ENCODE assay signal across 22 mouse cellular contexts in the genomic region with DNA sequence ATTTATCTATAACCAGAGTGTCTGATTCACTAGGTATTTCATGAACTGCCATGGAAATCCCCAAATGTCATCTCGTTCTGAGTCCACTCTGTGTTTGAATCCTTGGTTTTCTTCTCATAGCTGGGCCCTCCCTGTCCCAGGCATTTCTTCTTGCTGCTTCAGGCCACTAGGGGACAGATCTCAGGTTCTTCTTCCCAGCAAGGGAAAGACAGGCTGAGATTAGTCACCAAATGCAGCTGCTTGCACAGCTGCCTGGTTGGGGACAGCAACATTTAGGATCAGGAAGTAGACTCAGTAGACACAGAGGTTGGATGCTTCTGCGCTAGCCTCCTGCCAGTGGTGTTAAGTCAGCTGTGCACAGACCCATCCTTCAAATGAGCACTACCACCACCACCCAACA.
DNase-seq lines count a peak whose midpoint lies in the region; ATAC-seq and TF ChIP-seq lines count a peak whose summit lies in the region.
"Had no signal": no experiment of that assay in that cellular context is flagged by ENCODE, and none has a peak within 500 bp of the region (broad histone marks: within the 10 kb centered on the region; RNA-seq: fewer than 3 reads in every experiment).

No protein-coding gene starts in this region.

- H3K4me3 ChIP-seq in forebrain, postnatal 0 days (ENCODE audit: low read depth, low read length), result no peak overlapping the region
- no peak overlapping the region for H3K4me3 ChIP-seq in forebrain, embryonic 15.5 days
- no peak overlapping the region for H3K4me3 ChIP-seq in left cerebral cortex, adult 2 months
- H3K4me3 ChIP-seq in cortical plate, adult 2 months (ENCODE audit: insufficient read depth, low read length), result no peak overlapping the region
- H3K4me3 ChIP-seq: embryonic facial prominence, embryonic 13.5 days; heart, embryonic 15.5 days; limb, embryonic 12.5 days; liver, embryonic 13.5 days; megakaryocyte, embryonic 14.5 days; neural tube, embryonic 12.5 days had no signal

- H3K4me2 ChIP-seq in forebrain, postnatal 0 days (ENCODE audit: low read depth), result no peak overlapping the region
- H3K4me2 ChIP-seq in forebrain, embryonic 15.5 days (replicated peaks), result no peak overlapping the region
- H3K4me2 ChIP-seq: embryonic facial prominence, embryonic 13.5 days; limb, embryonic 12.5 days; liver, embryonic 13.5 days; neural tube, embryonic 12.5 days had no signal

- intact Hi-C loops in left cerebral cortex, adult 2 months (cut with DNase I), result no loop called here

- H3K9ac ChIP-seq in forebrain, postnatal 0 days, result no peak overlapping the region
- no peak overlapping the region for H3K9ac ChIP-seq in forebrain, embryonic 15.5 days (replicated peaks)
- H3K9ac ChIP-seq: embryonic facial prominence, embryonic 13.5 days; heart, embryonic 15.5 days; limb, embryonic 12.5 days; liver, embryonic 13.5 days; neural tube, embryonic 12.5 days had no signal

- no peaks in the 10 kb centered on the region for H3K4me1 ChIP-seq in forebrain, postnatal 0 days (ENCODE audit: insufficient read depth)
- H3K4me1 ChIP-seq in forebrain, embryonic 15.5 days, result peaks cover 18% of the 10 kb centered on the region
- H3K4me1 ChIP-seq in cortical plate, adult 2 months (ENCODE audit: control insufficient read depth, insufficient read depth, low read length), result no peaks in the 10 kb centered on the region
- H3K4me1 ChIP-seq: liver, embryonic 13.5 days; megakaryocyte, embryonic 14.5 days; neural tube, embryonic 12.5 days had no signal

- H3K9me3 ChIP-seq in forebrain, postnatal 0 days (ENCODE audit: low read length), result no peaks in the 10 kb centered on the region
- H3K9me3 ChIP-seq in forebrain, embryonic 15.5 days, result no peaks in the 10 kb centered on the region
- H3K9me3 ChIP-seq: embryonic facial prominence, embryonic 13.5 days; heart, embryonic 15.5 days; limb, embryonic 12.5 days; liver, embryonic 13.5 days; neural tube, embryonic 12.5 days had no signal

- TF ChIP-seq CTCF in forebrain, postnatal 0 days (IDR thresholded peaks at IDR 0.05; ENCODE audit: low read depth), result peak; percentile 39
- TF ChIP-seq CTCF in left cerebral cortex, adult 2 months (IDR thresholded peaks at IDR 0.05), result peak; percentile 32
- 0 out of 2 replicates have a peak, but pooled peaks have one; percentile 19 for TF ChIP-seq CTCF in cortical plate, adult 2 months (IDR thresholded peaks at IDR 0.05; ENCODE audit: extremely low read depth, insufficient read depth, low read length)

- no peak for TF ChIP-seq POLR2A in cortical plate, adult 2 months (IDR thresholded peaks at IDR 0.05; ENCODE audit: extremely low read depth, insufficient read depth, low read length)

- H3K36me3 ChIP-seq in forebrain, postnatal 0 days (ENCODE audit: insufficient read depth), result peaks cover 3% of the 10 kb centered on the region; the same call in 1 of the 2 replicates
- no peaks in the 10 kb centered on the region for H3K36me3 ChIP-seq in forebrain, embryonic 15.5 days
- H3K36me3 ChIP-seq: embryonic facial prominence, embryonic 13.5 days; heart, embryonic 15.5 days; limb, embryonic 12.5 days; liver, embryonic 13.5 days; neural tube, embryonic 12.5 days had no signal

- WGBS in forebrain, postnatal 0 days, result 90% methylated on average over 2 of the region's 2 CpGs
- WGBS in forebrain, embryonic 15.5 days, result 88% methylated on average over 2 of the region's 2 CpGs

- ATAC-seq in forebrain, postnatal 0 days, result no peak
- ATAC-seq in forebrain, embryonic 15.5 days (replicated peaks), result no peak

- DNase-seq in forebrain, postnatal 0 days, result no peak
- DNase-seq in left cerebral cortex, adult 2 months (ENCODE audit: extremely low spot score in 1 of 2, low spot score in 2 of 2), result no peak
- no peak for DNase-seq in left cerebral cortex, adult 8-10 months (ENCODE audit: low spot score in 2 of 2)
- peak; percentile 49 for DNase-seq in 3T3-L1 (ENCODE audit: low read depth, low spot score)
- no peak for DNase-seq in cerebellum, adult 9-11 months
- no peak for DNase-seq in frontal cortex, postnatal 14 days (ENCODE audit: low spot score in 2 of 2)
- DNase-seq: adrenal gland, adult 2 months; cerebellum, adult 9-10 months; heart, adult 11 months; kidney, adult 8-10 months; kidney, postnatal 25 days; liver, embryonic 13.5 days; lung, postnatal 10 days; right cerebral cortex, postnatal 25 days; thymus, adult 18-20 months had no signal

- no peak overlapping the region for H3K27ac ChIP-seq in forebrain, postnatal 0 days (ENCODE audit: low read depth, low read length)
- no peak overlapping the region for H3K27ac ChIP-seq in forebrain, embryonic 15.5 days (replicated peaks)
- H3K27ac ChIP-seq in left cerebral cortex, adult 2 months, result no peak overlapping the region
- no peak overlapping the region for H3K27ac ChIP-seq in cortical plate, adult 2 months (ENCODE audit: insufficient read depth, low read length)
- H3K27ac ChIP-seq: embryonic facial prominence, embryonic 13.5 days; heart, embryonic 15.5 days; limb, embryonic 12.5 days; liver, embryonic 13.5 days; neural tube, embryonic 12.5 days had no signal

- no peaks in the 10 kb centered on the region; the same call in 1 of the 2 replicates for H3K27me3 ChIP-seq in forebrain, postnatal 0 days (ENCODE audit: insufficient read depth, low read length)
- H3K27me3 ChIP-seq in forebrain, embryonic 15.5 days, result no peaks in the 10 kb centered on the region; the same call in 1 of the 2 replicates
- H3K27me3 ChIP-seq: embryonic facial prominence, embryonic 13.5 days; heart, embryonic 15.5 days; limb, embryonic 12.5 days; liver, embryonic 13.5 days; megakaryocyte, embryonic 14.5 days; neural tube, embryonic 12.5 days had no signal
